Mouse (Mus musculus) CD4-positive, CD25-positive, alpha-beta regulatory T cell, adult 2 months (primary cell): ENCODE data around the gene Jdp2.

ENCODE experiments used
- DNase-seq: peaks from one replicate; pipeline ENCODE4 v3.0.0-alpha.2; 2012; ENCODE audit warnings: low read depth, low spot score

The Jdp2 gene

DNA sequence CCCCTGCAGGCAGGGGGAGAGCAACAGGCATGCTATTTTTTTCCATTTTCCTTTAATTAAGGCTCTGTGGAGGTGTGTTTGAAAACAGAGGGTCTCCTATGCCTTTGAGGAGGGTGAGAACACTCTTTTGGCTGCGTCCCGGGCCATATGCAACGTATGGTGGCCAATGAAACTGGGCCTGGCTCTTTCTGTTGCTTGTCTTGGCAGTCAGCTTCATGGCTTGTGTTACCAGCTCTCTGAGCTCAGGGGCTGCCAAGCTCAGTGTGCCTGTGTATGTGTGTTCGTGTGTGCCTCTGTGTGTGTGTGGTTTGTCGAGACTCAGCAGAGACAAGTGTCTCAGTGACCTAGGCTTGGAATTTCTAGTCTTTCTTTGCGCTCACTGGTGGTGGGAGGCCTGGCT lies 2.7 kb downstream of the Jdp2 start:
- no peak for DNase-seq

DNA sequence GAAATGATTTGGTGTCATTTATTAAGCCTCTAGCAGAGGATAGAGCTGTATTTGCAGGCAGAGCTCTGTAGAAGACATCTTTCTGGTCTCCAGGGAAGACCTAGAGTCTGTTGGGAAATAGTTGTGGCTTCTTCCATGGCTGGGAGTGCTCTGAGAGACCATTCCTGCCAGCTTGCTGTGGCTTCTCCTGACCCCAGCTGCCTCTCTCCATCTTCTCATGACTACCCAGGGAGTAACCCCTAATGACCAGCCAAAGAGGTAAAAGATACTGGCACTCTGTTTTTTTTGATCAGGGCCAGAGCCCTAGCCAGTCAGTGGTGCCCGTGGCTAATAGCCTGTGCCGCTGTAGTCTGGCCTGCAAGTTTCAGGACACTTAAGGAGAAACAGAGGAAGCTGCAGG lies 3.3 kb downstream of the Jdp2 start:
- no peak for DNase-seq

DNA sequence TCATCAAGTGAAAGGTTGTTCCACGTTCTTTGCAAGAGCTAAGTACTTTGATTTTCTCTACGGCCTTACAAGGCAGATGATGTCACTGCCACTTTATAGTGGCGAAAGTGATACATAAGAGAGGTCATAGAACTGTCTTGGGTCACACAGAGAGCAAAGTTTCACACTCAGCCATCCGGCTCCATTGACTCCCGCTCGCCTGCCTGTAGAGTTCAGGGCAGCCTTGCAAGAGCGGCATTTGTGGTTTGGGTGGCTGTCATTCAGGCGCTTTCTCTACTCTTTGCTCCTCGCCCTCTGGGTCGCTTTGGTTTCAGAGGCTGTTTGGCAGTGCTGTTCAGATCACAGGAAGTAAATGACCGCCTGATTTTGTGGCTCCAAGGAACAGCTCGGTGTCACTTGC lies 4.0 kb downstream of the Jdp2 start:
- DNase-seq, result no peak

DNA sequence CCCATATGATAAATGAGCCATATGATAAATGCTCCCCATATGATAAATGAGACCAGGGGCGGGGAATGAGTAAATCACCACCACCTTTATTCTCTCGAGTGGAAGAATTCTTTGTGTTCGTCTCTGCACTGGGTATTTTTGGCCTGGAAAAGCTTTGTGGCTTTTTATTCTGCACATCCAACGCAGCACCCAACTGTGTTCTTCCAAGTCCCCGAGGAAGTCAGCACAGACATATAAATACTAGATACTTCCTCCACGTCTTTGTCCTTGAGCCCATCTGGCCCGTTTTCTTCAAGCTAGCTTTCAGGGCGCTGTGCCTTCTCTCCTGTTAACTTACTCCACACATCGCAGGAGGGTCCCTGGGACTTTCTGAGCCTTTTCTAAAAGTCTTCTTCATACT lies 4.9 kb downstream of the Jdp2 start:
- DNase-seq, result no peak

DNA sequence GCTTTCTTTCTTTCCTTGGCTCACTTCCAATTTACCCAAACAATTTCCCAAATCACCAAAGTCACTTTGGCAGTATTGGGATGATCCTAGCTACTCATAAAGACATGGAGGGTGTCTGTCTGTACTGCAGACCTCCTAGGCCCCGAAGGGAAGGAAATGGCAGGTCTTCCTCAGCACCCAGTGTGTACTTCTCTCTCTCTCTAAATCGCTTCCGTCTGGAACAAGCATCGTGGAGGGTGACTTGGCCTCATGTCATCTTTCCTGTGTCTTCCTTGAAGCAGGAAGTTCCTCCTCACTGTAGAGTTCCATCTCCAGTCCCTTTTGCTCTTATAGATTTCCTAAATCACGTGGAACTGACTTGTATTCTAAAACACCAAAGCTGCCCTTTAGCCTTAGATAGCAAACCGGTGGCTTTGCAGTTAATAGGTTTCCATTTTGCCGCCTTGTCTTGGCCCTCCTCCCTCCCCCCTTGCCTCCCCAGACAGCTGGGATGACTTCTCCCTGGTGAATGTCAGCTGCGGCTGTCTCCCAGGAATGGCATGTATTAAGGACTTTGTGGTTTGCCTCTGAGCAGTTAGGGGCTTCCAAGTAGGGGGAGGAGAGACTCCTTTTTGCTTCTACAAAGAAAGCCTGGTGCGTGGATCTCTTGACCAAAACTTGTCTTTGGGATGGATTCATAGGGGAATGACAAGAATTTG lies 5.6 kb downstream of the Jdp2 start:
- no peak for DNase-seq

DNA sequence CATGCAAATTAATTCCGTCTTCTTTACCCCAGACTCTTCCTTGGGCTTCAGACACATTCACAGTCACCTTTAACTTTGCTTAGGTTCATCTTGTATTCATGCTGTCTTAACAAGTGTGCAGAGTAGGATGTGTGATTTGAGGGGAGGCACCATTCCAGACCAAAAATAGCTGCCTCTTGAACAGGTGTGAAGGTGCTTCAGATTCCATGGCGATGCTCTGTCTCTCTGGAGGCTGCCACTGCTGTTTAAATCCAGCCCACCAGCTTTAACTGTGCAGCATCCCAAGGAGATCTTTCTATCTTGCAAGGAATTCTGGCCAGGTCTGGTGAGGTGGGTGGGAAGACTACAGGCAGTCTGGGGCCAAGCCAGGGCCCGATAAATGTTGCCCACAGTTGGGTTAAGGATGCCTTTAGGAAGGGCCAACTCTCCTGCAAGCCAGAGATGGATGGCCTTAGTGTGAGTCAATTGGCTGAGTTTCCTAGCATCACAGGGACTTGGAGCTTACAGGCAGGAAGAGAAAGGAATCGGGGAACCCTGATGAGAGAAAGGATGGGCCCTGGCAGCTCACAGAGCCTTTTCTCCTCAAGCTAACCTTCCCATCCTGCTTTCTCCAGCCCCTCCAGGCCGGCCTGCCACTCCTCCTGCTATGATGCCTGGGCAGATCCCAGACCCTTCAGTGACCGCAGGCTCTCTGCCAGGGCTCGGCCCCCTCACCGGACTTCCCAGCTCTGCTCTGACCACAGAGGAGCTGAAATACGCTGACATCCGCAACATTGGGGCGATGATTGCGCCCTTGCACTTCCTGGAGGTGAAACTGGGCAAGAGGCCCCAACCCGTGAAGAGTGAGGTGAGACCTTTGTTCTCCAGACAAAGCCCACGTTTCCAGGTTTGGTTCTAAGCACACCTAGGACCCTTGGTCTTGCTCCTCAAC lies 9.0 kb downstream of the Jdp2 start:
- no peak for DNase-seq

DNA sequence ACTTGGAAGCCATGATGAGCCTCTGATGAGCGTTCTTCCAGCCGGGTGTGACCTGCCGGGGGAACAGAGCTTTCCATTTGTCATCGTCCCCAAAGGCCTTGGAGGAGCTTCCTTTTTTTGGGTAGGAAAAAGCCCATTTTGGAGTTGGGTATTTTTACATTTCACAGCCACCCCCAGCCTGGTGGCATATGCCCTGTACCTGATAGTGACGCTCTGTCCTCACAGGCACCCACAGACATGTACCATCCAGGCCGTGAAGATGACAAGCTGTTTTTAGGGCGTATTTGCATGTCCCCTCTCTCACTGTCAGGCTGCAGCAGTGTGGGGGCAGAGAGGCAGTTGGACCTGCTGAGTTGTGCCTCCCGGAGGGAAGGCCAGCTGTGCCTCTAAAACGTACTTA lies 11.3 kb downstream of the Jdp2 start:
- DNase-seq, result no peak

DNA sequence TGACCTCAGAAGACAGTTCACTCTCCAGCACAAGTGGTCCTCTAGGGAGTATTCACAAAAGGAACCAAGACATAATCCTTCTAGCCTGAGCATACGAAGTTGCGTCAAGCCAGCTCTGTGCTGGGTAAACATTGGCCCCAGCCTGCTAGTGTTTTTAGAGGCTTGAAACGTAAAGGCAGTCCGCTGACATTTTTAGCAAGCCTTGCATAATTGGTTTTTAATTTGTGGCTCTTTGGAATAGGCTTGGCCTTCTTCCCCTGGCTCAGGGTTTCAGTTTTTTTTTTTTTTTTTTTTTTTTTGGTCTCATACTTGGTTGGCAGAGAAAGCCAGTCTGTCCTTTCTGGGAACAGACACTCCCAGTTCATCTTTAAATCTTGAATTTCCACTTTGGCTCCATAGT lies 15.3 kb downstream of the Jdp2 start:
- no peak for DNase-seq

DNA sequence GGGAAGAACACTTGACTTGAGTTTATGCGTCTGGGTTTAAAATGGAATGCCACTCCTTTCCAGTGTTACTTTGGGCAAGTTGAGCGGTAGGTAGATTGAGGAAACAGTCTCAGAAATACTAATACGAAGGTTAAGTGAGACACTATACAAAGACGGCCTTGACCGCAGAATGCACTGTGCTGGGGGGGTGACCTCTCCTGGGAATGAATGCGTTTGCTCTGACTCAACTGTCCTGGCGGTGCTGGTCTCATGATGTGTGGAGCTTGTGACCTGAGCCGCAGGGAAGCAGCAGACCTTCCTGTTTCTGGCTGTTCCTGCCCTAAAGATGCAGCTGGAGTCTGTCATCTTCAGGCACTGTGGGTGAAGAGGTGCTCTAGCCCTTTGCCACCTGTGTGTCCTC lies 16.7 kb downstream of the Jdp2 start:
- no peak for DNase-seq

DNA sequence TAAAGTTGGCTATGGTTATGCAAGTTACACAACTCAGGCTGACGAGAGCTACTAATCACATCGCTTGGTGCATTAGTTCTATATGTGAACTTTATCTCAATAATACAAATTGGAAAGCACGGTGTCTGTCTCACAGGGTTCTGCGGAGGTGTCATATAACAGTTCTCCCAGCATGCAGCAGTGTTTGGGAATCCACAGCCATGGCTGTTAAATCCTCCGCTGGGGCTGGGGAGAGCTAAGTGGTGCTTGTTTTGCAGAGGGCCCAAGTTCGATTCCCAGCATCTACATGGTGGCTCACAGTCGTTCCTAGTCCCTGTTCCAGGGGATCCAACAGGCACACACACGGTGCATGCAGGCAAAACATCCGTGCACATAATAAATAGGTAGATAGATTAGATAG lies 19.1 kb downstream of the Jdp2 start:
- no peak for DNase-seq

DNA sequence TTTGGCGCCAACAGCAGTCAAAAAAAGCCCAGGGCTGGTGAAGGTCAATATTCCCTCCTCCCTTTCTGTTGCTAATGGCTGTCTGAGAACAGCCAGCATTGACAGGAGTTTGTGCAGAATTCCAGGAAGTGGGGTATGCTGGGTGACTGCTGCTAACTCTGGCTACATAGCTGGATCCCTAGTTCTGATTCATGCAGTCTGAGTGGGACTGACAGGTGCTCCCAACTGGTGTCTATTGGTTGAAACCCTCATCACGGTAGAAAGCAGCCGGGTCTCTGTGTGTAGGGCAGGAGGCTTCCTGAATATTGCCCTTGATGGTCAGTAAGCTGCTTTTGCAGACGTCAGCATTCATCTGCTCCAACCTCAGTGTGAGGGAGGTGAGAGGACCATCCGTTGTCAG lies 19.6 kb downstream of the Jdp2 start:
- no peak for DNase-seq

DNA sequence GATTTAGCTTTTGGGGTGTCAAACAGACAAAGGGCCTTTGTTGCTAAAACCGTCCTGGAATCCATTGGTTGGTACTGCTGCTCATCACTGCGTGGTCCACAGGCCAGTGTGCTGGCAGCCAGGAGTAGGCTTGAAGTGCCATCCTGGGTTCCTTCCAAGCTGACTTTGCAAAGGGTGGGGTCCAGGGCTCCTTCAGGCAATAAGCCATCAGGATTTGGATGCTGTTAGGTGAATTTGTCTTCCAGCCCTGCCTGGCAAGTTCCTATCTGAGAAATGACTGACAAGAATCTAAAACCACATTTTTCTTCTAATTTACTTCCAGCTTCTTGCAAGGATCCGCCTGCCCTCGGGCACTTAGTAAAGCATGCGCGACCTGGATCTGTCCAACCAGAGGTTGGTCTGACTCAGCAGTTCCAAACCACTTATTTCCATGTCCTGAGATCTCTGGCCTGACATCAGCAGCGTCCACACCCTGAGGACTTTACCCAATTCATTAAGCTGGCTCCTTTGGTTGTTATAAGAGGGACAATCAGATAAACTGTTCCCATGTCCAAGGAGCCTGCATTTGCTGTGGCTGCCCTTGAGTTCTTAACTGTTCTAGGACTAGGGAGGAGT lies 20.6 kb downstream of the Jdp2 start:
- no peak for DNase-seq

DNA sequence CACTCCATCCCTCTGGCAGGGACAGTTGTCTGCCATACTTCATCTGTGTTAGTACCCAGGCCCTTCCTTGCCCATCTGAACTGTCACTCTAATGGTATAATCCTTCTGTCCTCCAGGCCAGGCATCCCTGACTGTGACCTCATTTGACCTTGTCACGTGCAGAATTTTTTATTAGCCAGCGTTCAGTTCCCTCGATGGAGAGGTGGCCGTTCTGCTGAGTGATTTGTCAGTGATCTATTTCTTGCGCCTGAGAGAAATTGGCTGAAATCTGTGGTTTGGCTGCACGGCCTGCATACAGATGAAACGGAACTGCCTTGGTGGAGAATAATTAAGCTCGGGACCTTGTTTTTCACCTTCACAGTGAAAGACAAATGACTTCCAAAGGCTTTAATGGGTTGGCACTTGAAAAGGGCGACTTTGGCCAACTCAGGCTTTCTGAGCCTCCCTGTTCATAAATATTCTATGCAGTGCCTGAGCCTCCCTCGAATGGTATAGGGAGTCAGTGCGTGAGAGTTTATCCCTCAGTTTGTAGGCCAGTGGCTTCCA lies 21.1 kb downstream of the Jdp2 start:
- no peak for DNase-seq

DNA sequence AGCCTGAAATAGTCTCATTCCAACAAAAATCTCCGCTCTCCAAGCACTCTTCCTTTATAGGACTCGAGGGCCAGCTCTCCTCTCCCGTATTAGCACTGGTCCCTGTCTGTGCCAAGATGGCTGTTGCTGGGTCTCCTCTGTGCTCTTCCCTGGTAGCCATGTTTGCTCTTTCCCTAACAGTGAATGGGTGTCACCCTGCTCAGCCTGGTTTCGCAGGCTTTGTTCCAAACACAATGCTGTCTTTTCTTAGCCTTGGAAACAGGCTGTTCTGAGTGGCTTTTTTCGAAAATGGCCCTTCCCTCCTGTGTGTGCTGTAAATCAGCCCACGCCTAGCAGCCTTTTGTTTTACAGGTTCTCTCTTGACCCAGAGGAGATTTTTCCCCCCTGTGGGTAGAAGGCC lies 22.2 kb downstream of the Jdp2 start:
- no peak for DNase-seq

DNA sequence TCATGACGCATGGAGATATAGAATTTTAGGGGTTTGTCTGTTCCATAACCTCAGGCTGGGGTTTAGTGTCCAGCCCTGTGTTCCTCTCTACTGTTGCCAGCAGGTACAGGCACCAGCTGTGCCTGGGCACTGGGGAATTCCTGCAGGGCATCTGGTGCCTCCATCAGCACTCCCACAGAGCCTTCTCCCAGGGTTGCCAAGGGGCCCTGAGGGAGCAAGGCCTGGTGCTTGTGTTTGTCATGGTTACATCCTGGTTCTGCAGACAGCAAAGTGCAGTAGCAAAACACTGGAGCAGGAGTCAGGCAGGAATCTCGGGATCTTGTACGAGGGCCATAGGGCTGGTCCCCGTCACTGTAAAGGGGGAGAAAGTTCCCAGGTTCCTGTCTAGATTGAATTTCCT lies 22.8 kb downstream of the Jdp2 start:
- no peak for DNase-seq

DNA sequence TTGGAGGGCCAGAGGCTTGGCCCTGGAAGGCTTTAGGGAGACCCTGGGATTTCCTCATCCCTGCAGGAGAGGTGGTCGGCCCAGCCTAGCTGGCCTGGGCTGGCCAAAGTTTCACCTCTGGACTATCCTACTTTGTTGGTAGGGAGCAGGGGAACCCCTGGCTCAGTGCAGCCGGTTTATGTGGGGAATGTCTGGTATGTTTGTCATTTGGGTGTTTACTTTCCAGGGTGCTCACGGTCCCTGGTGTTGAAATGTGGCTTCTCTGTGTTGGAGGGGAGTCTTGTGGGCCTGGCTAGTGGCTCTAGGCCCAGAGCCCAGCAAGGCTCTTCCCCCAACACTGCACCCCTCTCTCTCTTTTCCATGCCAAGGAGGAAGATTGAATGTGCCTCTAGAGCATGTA lies 24.9 kb downstream of the Jdp2 start:
- no peak for DNase-seq

DNA sequence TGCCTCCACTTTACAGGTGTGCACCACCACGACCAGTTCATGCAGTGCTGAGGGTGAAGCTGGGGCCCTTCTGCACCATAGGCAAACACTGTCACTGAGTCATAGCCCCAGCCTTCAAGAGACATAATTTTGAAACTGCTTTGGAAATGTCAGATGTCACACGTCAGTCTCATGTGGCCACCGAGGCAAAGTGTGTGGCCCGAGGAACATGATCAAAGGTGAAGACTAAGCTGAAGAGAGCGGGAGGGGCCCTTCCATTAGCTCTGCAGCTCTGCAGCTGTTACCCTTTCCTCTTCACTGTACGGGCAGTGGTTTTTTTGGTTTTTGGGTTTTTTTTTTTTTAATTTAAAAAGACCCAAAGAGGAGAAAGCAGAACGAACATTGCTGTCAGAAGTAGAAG lies 25.8 kb downstream of the Jdp2 start:
- DNase-seq, result peak; percentile 74

DNA sequence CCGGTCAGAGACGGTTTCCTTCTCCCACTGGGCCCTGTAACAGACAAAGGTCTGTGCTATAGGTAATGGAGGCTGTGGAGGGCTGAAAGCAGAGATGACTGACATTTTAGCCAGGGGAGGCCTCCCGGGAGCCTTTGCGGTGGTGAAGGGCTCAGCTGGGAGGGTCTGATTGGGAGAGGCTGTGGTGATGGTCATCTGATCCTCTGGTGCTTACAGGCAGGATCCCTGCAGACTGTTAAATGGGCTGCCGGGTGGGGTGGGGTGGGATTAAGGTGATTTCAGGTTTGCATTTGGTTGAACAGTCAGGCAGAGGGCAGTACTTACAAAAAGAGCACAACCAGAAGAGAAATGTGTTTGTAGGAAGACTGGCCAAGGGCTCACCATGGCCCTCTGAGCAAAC lies 27.0 kb downstream of the Jdp2 start:
- DNase-seq, result no peak

DNA sequence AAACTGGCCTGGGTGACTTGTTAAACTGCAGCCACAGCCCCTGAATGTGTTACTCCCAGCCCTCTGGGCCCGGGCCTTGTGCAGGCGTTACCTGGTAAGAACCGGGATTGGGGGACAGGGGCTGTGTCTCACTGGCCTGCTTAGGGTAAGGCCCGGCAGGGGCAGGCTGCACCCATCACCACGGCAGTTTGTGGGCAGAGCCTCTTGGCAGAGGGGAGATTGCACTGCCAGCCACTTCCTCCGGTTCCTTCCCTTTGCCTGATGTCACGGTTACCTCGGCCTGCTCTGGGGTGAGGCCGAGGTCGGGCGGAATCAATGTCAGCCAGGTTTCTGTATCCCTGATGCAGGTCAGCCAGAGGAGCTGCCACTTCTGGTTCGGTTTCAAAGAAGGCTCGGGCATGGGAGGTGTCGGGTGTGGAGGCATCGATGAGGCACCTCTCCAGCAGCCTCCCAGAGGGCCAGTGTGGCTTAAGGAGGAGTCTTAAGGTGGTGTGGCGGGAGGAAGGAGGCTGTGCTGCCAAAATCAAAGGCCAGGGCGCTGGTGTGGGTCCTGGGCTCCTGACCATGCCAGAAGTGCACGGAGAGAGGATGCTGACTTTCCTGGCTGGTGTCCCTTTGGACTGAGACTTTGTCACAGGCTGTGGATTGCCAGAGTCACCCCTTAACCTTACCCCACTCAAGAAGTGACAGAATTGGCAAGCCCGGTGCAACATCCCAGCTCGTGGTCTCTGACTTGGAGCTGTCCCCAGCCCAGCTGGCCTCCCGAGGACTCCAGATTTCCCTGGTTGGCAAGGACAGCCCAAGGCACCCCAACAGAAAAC lies 31.0 kb downstream of the Jdp2 start:
- DNase-seq, result peak; percentile 33

DNA sequence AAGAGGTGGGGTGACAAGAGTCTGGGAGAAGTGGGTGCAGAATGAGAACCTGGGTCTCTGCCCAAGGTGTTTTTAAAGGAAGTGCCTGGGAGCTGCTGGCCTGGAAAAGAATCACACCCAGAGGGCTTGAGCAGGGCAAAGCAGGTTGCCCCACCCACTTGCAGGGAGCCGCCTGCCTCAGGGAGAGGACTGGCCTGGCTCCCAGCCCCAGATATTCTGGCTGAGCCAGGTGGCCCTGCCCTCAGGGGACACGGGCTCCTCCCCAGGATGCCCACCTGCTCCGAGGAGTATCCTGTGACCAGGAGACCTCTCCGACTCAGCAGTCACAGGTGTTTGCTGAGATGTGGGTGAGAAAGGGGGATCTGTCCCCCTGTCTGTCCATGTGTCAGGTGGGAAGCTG lies 32.4 kb downstream of the Jdp2 start:
- DNase-seq, result no peak

DNA sequence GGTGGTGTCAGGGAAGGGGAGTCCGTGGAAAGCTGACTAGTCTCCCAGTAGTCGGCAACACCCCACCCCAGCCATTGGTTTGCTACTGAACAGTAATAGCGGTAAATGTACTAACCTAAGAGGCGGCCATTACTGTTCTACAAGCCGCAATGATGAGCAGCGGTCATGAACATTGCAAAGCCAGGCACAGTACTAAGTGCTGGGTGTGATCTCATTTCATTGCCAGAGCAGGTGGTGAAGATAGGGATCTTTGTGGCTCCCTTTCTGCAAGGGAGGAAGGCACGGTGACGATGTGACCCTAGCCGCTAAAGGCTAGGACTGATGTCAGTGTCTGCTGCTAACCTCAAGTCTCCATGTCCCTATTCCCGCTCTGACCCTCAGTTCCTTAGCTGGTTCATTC lies 33.5 kb downstream of the Jdp2 start:
- DNase-seq, result peak; percentile 40

DNA sequence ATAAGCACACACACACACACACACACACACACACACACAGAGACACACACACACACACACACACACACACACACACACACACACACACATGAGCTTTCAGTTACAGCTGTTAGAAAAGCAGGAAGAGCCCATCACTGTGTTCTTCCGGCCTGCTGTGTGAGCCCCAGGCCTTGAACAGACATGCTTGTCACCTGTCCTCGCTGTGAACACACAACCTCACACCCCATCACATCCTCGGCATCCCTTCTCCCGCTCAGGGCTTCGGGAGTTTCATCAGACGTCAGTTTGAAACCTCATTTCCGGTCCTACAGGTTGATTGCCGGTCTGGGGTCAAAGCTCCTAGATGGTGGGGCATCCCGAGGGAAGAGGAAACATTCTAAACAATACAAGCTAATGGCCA lies 39.1 kb downstream of the Jdp2 start:
- DNase-seq, result peak; percentile 50
